Mouse (Mus musculus) spleen, adult 2 months (tissue): ENCODE data around the gene Tpgs1.

ENCODE experiments used
- CTCF ChIP-seq: fragments of 200-500 bp; IDR thresholded peaks from 2 replicates; pipeline ENCODE4 v1.5.1; 2011; ENCODE audit warnings: mild to moderate bottlenecking, inconsistent platforms; ENCODE audit not compliant: insufficient read depth, insufficient read length, insufficient replicate concordance; ENCODE audit errors: extremely low read depth
- POLR2A ChIP-seq: fragments of 200-500 bp; IDR thresholded peaks from 2 replicates; pipeline ENCODE4 v1.6.1; 2011; ENCODE audit warnings: low read depth, low read length, inconsistent platforms

DNA sequence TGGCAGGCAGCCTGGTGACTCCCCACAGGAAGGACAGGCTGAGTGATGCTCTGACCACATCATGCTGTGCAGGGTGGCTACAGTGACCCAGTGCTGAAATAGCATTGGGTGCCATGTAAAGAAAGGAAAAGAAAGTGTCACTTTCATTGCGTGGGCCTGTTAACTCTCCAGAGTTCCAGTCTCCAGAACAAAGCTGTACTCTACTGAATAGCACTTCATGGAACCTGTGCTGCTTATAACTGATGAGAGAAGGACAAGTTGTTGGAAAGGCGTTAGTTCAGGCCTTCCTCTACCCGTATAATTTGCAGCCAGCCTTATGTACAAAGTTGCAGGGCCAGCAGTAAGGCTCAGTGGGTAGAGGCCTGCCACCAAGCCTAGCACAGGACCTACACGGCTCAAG is 19.6 kb downstream of the Tpgs1 start, which contains the start of gene Gzmm:
- TF ChIP-seq CTCF, result no peak
- TF ChIP-seq POLR2A, result no peak
